Mouse (Mus musculus) spleen, adult 2 months (tissue): ENCODE measurements around the gene Blvrb.

Experiments used
- CTCF ChIP-seq: fragments of 200-500 bp; IDR thresholded peaks from 2 replicates; pipeline ENCODE4 v1.5.1; 2011; ENCODE audit warnings: mild to moderate bottlenecking, inconsistent platforms; ENCODE audit not compliant: insufficient read depth, insufficient read length, insufficient replicate concordance; ENCODE audit errors: extremely low read depth
- POLR2A ChIP-seq: fragments of 200-500 bp; IDR thresholded peaks from 2 replicates; pipeline ENCODE4 v1.6.1; 2011; ENCODE audit warnings: low read depth, low read length, inconsistent platforms

- TF ChIP-seq CTCF (no peak), POLR2A (no peak)
Observed at GRCm38 (mm10) chr7:27491856-27492255, 44.1 kb downstream of the Blvrb start.
